Mouse (Mus musculus): ENCODE measurements around the gene 4931428F04Rik. TPM values are rescaled to one million over a fixed set of nuclear protein-coding genes. Genes with fewer than 3 reads are reported as not detected.
A peak's percentile ranks its signal among the peaks of the same experiment; 100 is the strongest.

The 4931428F04Rik gene
- polyA plus RNA-seq, 1 experiment from 2014 or later: 12.6 TPM

MicroRNAs encoded within 50 kb of the gene (microRNA counts, 519-probe panel; counts per million panel counts)
- microRNA mmu-miR-328: 1,351 counts per million, percentile 6 among the panel's probes with 10 or more counts

Small RNA genes lying within 50 kb of the gene (microRNA-seq; reads per million reads assigned to microRNA genes)
- gene Gm27320 (not detected), gene Mir328 (167 reads per million, percentile 63 among the genes with 10 or more reads in this experiment)

Other genes with a start within 250 kb of the 4931428F04Rik start
- not detected in 2 replicates for gene Ces3a, start 241.3 kb downstream of the 4931428F04Rik start, polyA plus RNA-seq (2015; fragmentation: Nextera tagmentation; extraction: Ambion mirVana)
- gene Ces3b, start 206.1 kb downstream of the 4931428F04Rik start, polyA plus RNA-seq (2015; fragmentation: Nextera tagmentation; extraction: Ambion mirVana): not detected in 2 replicates
- gene Ces4a, start 158.1 kb downstream of the 4931428F04Rik start, polyA plus RNA-seq (2015; fragmentation: Nextera tagmentation; extraction: Ambion mirVana): not detected in 2 replicates
- gene Cbfb, start 119.2 kb downstream of the 4931428F04Rik start, polyA plus RNA-seq (2015; fragmentation: Nextera tagmentation; extraction: Ambion mirVana): 67.7 and 73.2 TPM in 2 replicates
- gene D230025D16Rik, start 64.7 kb downstream of the 4931428F04Rik start, polyA plus RNA-seq (2015; fragmentation: Nextera tagmentation; extraction: Ambion mirVana): 23.8 and 25.2 TPM in 2 replicates
- 9.6 and 13.5 TPM in 2 replicates for gene B3gnt9, start 34.7 kb downstream of the 4931428F04Rik start, polyA plus RNA-seq (2015; fragmentation: Nextera tagmentation; extraction: Ambion mirVana)
- 20.0 and 24.2 TPM in 2 replicates for gene Tradd, start 25.3 kb downstream of the 4931428F04Rik start, polyA plus RNA-seq (2015; fragmentation: Nextera tagmentation; extraction: Ambion mirVana)
- gene Fbxl8, start 25.2 kb downstream of the 4931428F04Rik start, polyA plus RNA-seq (2015; fragmentation: Nextera tagmentation; extraction: Ambion mirVana): 2.3 and 2.7 TPM in 2 replicates
- 0.12 and 0.13 TPM in 2 replicates for gene Hsf4, start 20.1 kb downstream of the 4931428F04Rik start, polyA plus RNA-seq (2015; fragmentation: Nextera tagmentation; extraction: Ambion mirVana)
- 0.84 and 1.1 TPM in 2 replicates for gene Nol3, start 13.7 kb downstream of the 4931428F04Rik start, polyA plus RNA-seq (2015; fragmentation: Nextera tagmentation; extraction: Ambion mirVana)
- gene Exoc3l, start 6.2 kb upstream of the 4931428F04Rik start, polyA plus RNA-seq (2015; fragmentation: Nextera tagmentation; extraction: Ambion mirVana): 21.6 and 25.4 TPM in 2 replicates
- gene E2f4, start 7.8 kb upstream of the 4931428F04Rik start, polyA plus RNA-seq (2015; fragmentation: Nextera tagmentation; extraction: Ambion mirVana): 88.8 and 103 TPM in 2 replicates
- gene Elmo3, start 15.7 kb upstream of the 4931428F04Rik start, polyA plus RNA-seq (2015; fragmentation: Nextera tagmentation; extraction: Ambion mirVana): 10.6 and 11.5 TPM in 2 replicates
- 2.2 and 2.6 TPM in 2 replicates for gene Lrrc29, start 36.4 kb upstream of the 4931428F04Rik start, polyA plus RNA-seq (2015; fragmentation: Nextera tagmentation; extraction: Ambion mirVana)
- gene Tmem208, start 36.5 kb upstream of the 4931428F04Rik start, polyA plus RNA-seq (2015; fragmentation: Nextera tagmentation; extraction: Ambion mirVana): 119 and 125 TPM in 2 replicates
- 3.5 TPM in 2 replicates for gene Fhod1, start 58.1 kb upstream of the 4931428F04Rik start, polyA plus RNA-seq (2015; fragmentation: Nextera tagmentation; extraction: Ambion mirVana)
- 2.5 and 2.9 TPM in 2 replicates for gene Slc9a5, start 59.0 kb upstream of the 4931428F04Rik start, polyA plus RNA-seq (2015; fragmentation: Nextera tagmentation; extraction: Ambion mirVana)
- 0.39 and 0.50 TPM in 2 replicates for gene Plekhg4, start 83.4 kb upstream of the 4931428F04Rik start, polyA plus RNA-seq (2015; fragmentation: Nextera tagmentation; extraction: Ambion mirVana)
- gene Kctd19, start 123.6 kb upstream of the 4931428F04Rik start, polyA plus RNA-seq (2015; fragmentation: Nextera tagmentation; extraction: Ambion mirVana): not detected in 2 replicates
- gene Lrrc36, start 123.7 kb upstream of the 4931428F04Rik start, polyA plus RNA-seq (2015; fragmentation: Nextera tagmentation; extraction: Ambion mirVana): 0.18 and 0.22 TPM in 2 replicates
- gene Tppp3, start 181.7 kb upstream of the 4931428F04Rik start, polyA plus RNA-seq (2015; fragmentation: Nextera tagmentation; extraction: Ambion mirVana): 30.7 and 38.3 TPM in 2 replicates
- 39.2 and 43.7 TPM in 2 replicates for gene Zdhhc1, start 207.0 kb upstream of the 4931428F04Rik start, polyA plus RNA-seq (2015; fragmentation: Nextera tagmentation; extraction: Ambion mirVana)
- gene Hsd11b2, start 228.9 kb upstream of the 4931428F04Rik start, polyA plus RNA-seq (2015; fragmentation: Nextera tagmentation; extraction: Ambion mirVana): 30.0 and 35.6 TPM in 2 replicates

Data from kidney, embryonic 15.5 days (tissue).